Mouse (Mus musculus) CH12.LX (cell line): ENCODE measurements at regions not wholly inside any gene's neighbourhood (a gene's known extent, or its start where the extent isn't known, plus 50 kb on each side); places are given as distances from the start of the nearest gene placed in this dataset.

Experiments used
- DNase-seq: peaks from one replicate; pipeline ENCODE4 v3.0.0-alpha.2; 2013; ENCODE audit errors: extremely low read depth
- H3K27ac ChIP-seq: 2 replicates; pipeline ENCODE4 v1.5.1; 2012; ENCODE audit warnings: low read depth, mild to moderate bottlenecking, control low read depth, moderate library complexity; ENCODE audit not compliant: insufficient read depth
- H3K27me3 ChIP-seq: replicated peaks from 2 replicates; pipeline ENCODE3; 2012; ENCODE audit warnings: inconsistent platforms
- H3K36me3 ChIP-seq, 2 experiments: replicated peaks in 1 of 2; 2 replicates each; pipeline versions ENCODE3 to v1.6.1; 2012; ENCODE audit warnings: inconsistent platforms in 1 of 2, low read length in 1 of 2, mild to moderate bottlenecking in 1 of 2, mixed read lengths in 1 of 2, moderate library complexity in 1 of 2; ENCODE audit not compliant: control insufficient read depth in 1 of 2, insufficient read depth in 1 of 2
- H3K4me1 ChIP-seq, 2 experiments: 2 replicates each; pipeline ENCODE4 v1.6.1; 2012; ENCODE audit warnings: inconsistent platforms in 1 of 2, moderate library complexity in 1 of 2; ENCODE audit not compliant: insufficient read depth in 2 of 2, control insufficient read depth in 1 of 2
- H3K4me2 ChIP-seq: 2 replicates; pipeline ENCODE4 v1.6.1; 2012; ENCODE audit warnings: low read depth, mild to moderate bottlenecking, control low read depth; ENCODE audit not compliant: poor library complexity, insufficient read depth, severe bottlenecking
- H3K4me3 ChIP-seq, 3 experiments: fragments of 150-350 bp in 1 of 3; sonication (generic) in 1 of 3; replicated peaks in 1 of 3; 2 replicates each; pipeline versions ENCODE3 to v1.5.1; 2011 to 2012; ENCODE audit warnings: low read depth in 2 of 3, low read length in 2 of 3, mild to moderate bottlenecking in 2 of 3, moderate library complexity in 2 of 3, control low read depth in 1 of 3, improper control_type of control experiment in 1 of 3, inconsistent platforms in 1 of 3, mixed read lengths in 1 of 3; ENCODE audit not compliant: poor library complexity in 1 of 3
- H3K79me2 ChIP-seq: replicated peaks from 2 replicates; pipeline ENCODE4 v1.6.1; 2012; ENCODE audit warnings: mild to moderate bottlenecking, moderate library complexity; ENCODE audit not compliant: control insufficient read depth, poor library complexity, insufficient read depth, severe bottlenecking; ENCODE audit errors: extremely low read depth
- H3K9ac ChIP-seq: 2 replicates; pipeline ENCODE4 v1.6.1; 2012; ENCODE audit warnings: low read depth, mild to moderate bottlenecking, control low read depth, moderate library complexity; ENCODE audit not compliant: insufficient read depth
- H3K9me3 ChIP-seq: replicated peaks from 2 replicates; pipeline ENCODE3; 2012; ENCODE audit warnings: low read length, inconsistent platforms, mixed read lengths
- CTCF ChIP-seq, 2 experiments: IDR thresholded peaks in 1 of 2; conservative IDR thresholded peaks in 1 of 2; 2 replicates each; pipeline ENCODE4 v1.5.1; 2011 to 2012; ENCODE audit warnings: low read depth in 2 of 2, low read length in 2 of 2, improper control_type of control experiment in 1 of 2, inconsistent platforms in 1 of 2, mild to moderate bottlenecking in 1 of 2, moderate library complexity in 1 of 2
- EP300 ChIP-seq: IDR thresholded peaks from 2 replicates; pipeline ENCODE4 v1.6.1; 2011; ENCODE audit warnings: low read length, improper control_type of control experiment
- ETS1 ChIP-seq: conservative IDR thresholded peaks from 2 replicates; pipeline ENCODE4 v1.6.1; 2012; ENCODE audit warnings: low read depth, mild to moderate bottlenecking, inconsistent platforms, low read length, improper control_type of control experiment, moderate library complexity
- HCFC1 ChIP-seq: IDR thresholded peaks from 2 replicates; pipeline ENCODE4 v1.6.1; 2012; ENCODE audit warnings: low read depth, mild to moderate bottlenecking, inconsistent platforms, low read length, improper control_type of control experiment
- JUN ChIP-seq: IDR thresholded peaks from 2 replicates; pipeline ENCODE4 v1.6.1; 2011; ENCODE audit warnings: low read depth, mild to moderate bottlenecking, low read length, improper control_type of control experiment, moderate library complexity; ENCODE audit not compliant: insufficient read depth
- JUND ChIP-seq: conservative IDR thresholded peaks from 2 replicates; pipeline ENCODE4 v1.6.1; 2011; ENCODE audit warnings: low read depth, low read length, improper control_type of control experiment
- MAFK ChIP-seq: IDR thresholded peaks from 2 replicates; pipeline ENCODE4 v1.6.1; 2011; ENCODE audit warnings: low read length, improper control_type of control experiment; ENCODE audit not compliant: insufficient replicate concordance
- MAX ChIP-seq: IDR thresholded peaks from 2 replicates; pipeline ENCODE4 v1.6.1; 2011; ENCODE audit warnings: low read length, improper control_type of control experiment
- MAZ ChIP-seq: IDR thresholded peaks from 2 replicates; pipeline ENCODE4 v1.6.1; 2012; ENCODE audit warnings: low read depth, mild to moderate bottlenecking, inconsistent platforms, low read length, improper control_type of control experiment, moderate library complexity
- MEF2A ChIP-seq: IDR thresholded peaks from 2 replicates; pipeline ENCODE4 v1.6.1; 2014; ENCODE audit warnings: low read depth, mild to moderate bottlenecking, inconsistent platforms, low read length, improper control_type of control experiment, borderline replicate concordance
- MXI1 ChIP-seq: IDR thresholded peaks from 2 replicates; pipeline ENCODE4 v1.6.1; 2011; ENCODE audit warnings: mild to moderate bottlenecking, low read depth, low read length, improper control_type of control experiment
- NRF1 ChIP-seq: IDR thresholded peaks from 2 replicates; pipeline ENCODE4 v1.6.1; 2014; ENCODE audit warnings: low read depth, mild to moderate bottlenecking, inconsistent platforms, low read length, improper control_type of control experiment, moderate library complexity
- POLR2A ChIP-seq: IDR thresholded peaks from 2 replicates; pipeline ENCODE4 v1.6.1; 2011; ENCODE audit warnings: low read depth, mild to moderate bottlenecking, improper control_type of control experiment, low read length
- POLR2AphosphoS2 ChIP-seq: IDR thresholded peaks from 2 replicates; pipeline ENCODE4 v1.6.1; 2011; ENCODE audit warnings: low read depth, low read length, improper control_type of control experiment
- RCOR1 ChIP-seq: conservative IDR thresholded peaks from 2 replicates; pipeline ENCODE4 v1.6.1; 2012; ENCODE audit warnings: low read depth, mild to moderate bottlenecking, inconsistent platforms, low read length, improper control_type of control experiment
- SIN3A ChIP-seq: IDR thresholded peaks from 2 replicates; pipeline ENCODE4 v1.6.1; 2012; ENCODE audit warnings: low read length, improper control_type of control experiment, inconsistent platforms
- SMC3 ChIP-seq: IDR thresholded peaks from 2 replicates; pipeline ENCODE4 v1.6.1; 2011; ENCODE audit warnings: low read depth, low read length, improper control_type of control experiment
- TCF12 ChIP-seq: IDR thresholded peaks from 2 replicates; pipeline ENCODE4 v1.6.1; 2014; ENCODE audit warnings: low read depth, mild to moderate bottlenecking, inconsistent platforms, low read length, improper control_type of control experiment
- UBTF ChIP-seq: IDR thresholded peaks from 2 replicates; pipeline ENCODE4 v1.6.1; 2012; ENCODE audit warnings: low read depth, mild to moderate bottlenecking, inconsistent platforms, low read length, improper control_type of control experiment, moderate library complexity
- USF1 ChIP-seq: IDR thresholded peaks from 2 replicates; pipeline ENCODE4 v1.6.1; 2014; ENCODE audit warnings: low read depth, mild to moderate bottlenecking, inconsistent platforms, low read length, improper control_type of control experiment
- USF2 ChIP-seq: conservative IDR thresholded peaks from 2 replicates; pipeline ENCODE4 v1.6.1; 2011; ENCODE audit warnings: low read depth, low read length, improper control_type of control experiment
- ZKSCAN1 ChIP-seq: IDR thresholded peaks from 2 replicates; pipeline ENCODE4 v1.6.1; 2012; ENCODE audit warnings: low read depth, inconsistent platforms, low read length, improper control_type of control experiment, borderline replicate concordance
- ZMIZ1 ChIP-seq: IDR thresholded peaks from 2 replicates; pipeline ENCODE4 v1.6.1; 2012; ENCODE audit warnings: low read depth, mild to moderate bottlenecking, inconsistent platforms, low read length, improper control_type of control experiment
- ZNF384 ChIP-seq: IDR thresholded peaks from 2 replicates; pipeline ENCODE4 v1.6.1; 2012; ENCODE audit warnings: low read depth, low read length, improper control_type of control experiment, inconsistent platforms
- dilution Hi-C: fragments of 300-500 bp; cut with MboI; formaldehyde crosslinking; loops from 2 replicates; pipeline ENCODE4 v1.14.3; 2020; ENCODE audit warnings: low sequenced_read_pairs; ENCODE audit not compliant: extremely low pct_unique_long_range_greater_than_20kb, extremely low pct_ligation_motif_present
- in situ Hi-C: fragments of 300-500 bp; cut with MboI; formaldehyde crosslinking; loops from 3 replicates; pipeline ENCODE4 v1.14.3; 2019; ENCODE audit warnings: low sequenced_read_pairs, low pct_ligation_motif_present, low pct_unique_long_range_greater_than_20kb, mixed read lengths

GRCm38 (mm10) chrX:166995855-166996254 is 213.3 kb downstream of the Tmsb4x start:
- no peaks in the 10 kb centered on the region for H3K79me2 ChIP-seq
- H3K27me3 ChIP-seq: no peaks in the 10 kb centered on the region
- H3K4me1 ChIP-seq: no peaks in the 10 kb centered on the region
- H3K9ac ChIP-seq: no peak overlapping the region
- no peak overlapping the region for H3K4me3 ChIP-seq
- H3K4me2 ChIP-seq: no peak overlapping the region
- H3K36me3 ChIP-seq: no peaks in the 10 kb centered on the region
- no peak for TF ChIP-seq NRF1
- TF ChIP-seq ZKSCAN1: no peak
- no peak for TF ChIP-seq EP300
- no peak for TF ChIP-seq ETS1
- no peak for TF ChIP-seq TCF12
- no peak for TF ChIP-seq MXI1
- TF ChIP-seq MEF2A: no peak
- no peaks in the 10 kb centered on the region for H3K9me3 ChIP-seq
- dilution Hi-C loops: no loop called here
- no peak overlapping the region for H3K27ac ChIP-seq
- in situ Hi-C loops: no loop called here
- DNase-seq: no peak

DNA sequence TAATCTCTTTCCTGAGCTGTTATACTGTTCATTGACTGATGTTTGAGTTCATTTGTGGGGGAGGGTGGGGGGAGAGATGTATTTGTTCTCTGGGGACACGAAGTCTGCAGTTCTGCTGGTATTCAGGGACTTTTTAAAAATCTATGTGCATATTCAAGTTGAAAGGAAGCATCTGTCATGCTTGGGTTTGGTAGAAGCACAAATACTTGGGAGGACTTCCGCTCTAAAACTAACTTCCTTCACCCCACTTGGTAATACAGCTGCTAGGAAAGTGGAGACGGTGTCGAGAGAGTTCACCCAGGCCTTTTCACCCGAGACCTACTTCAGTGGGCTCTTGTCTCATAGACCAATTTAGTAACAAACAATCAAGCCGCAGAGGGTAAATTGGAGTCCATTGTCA is 228.1 kb downstream of the Tmsb4x start:
- no peaks in the 10 kb centered on the region for H3K9me3 ChIP-seq
- dilution Hi-C loops (no loop called here), in situ Hi-C loops (no loop called here)
- H3K36me3 ChIP-seq: no peaks in the 10 kb centered on the region
- no peak for DNase-seq
- no peak for TF ChIP-seq JUN
- TF ChIP-seq SIN3A: no peak
- TF ChIP-seq POLR2A: no peak
- no peak for TF ChIP-seq CTCF (conservative IDR thresholded peaks at IDR 0.05 in 1 of 2, IDR thresholded peaks at IDR 0.05 in 1 of 2; ENCODE audit: low read depth in 2 of 2, low read length in 2 of 2)
- no peak for TF ChIP-seq RCOR1
- TF ChIP-seq TCF12: no peak
- TF ChIP-seq ZMIZ1: no peak
- TF ChIP-seq USF1: no peak
- no peak for TF ChIP-seq JUND
- TF ChIP-seq MAX: no peak
- no peak for TF ChIP-seq SMC3
- no peak for TF ChIP-seq MAFK
- TF ChIP-seq HCFC1: no peak
- TF ChIP-seq UBTF: no peak
- TF ChIP-seq MAZ: no peak
- no peak for TF ChIP-seq USF2
- TF ChIP-seq POLR2AphosphoS2: no peak
- no peak for TF ChIP-seq ZNF384
- no peaks in the 10 kb centered on the region for H3K79me2 ChIP-seq
- H3K4me1 ChIP-seq: peaks cover 6 to 12% of the 10 kb centered on the region in 2 experiments; a peak in 2 of 4 replicates
- no peak overlapping the region for H3K4me2 ChIP-seq
- H3K9ac ChIP-seq: no peak overlapping the region
- H3K27me3 ChIP-seq: no peaks in the 10 kb centered on the region
- H3K4me3 ChIP-seq: no peak overlapping the region
- no peak overlapping the region for H3K27ac ChIP-seq
